1 mouse cellular context compared by ENCODE assay signal in the genomic region with DNA sequence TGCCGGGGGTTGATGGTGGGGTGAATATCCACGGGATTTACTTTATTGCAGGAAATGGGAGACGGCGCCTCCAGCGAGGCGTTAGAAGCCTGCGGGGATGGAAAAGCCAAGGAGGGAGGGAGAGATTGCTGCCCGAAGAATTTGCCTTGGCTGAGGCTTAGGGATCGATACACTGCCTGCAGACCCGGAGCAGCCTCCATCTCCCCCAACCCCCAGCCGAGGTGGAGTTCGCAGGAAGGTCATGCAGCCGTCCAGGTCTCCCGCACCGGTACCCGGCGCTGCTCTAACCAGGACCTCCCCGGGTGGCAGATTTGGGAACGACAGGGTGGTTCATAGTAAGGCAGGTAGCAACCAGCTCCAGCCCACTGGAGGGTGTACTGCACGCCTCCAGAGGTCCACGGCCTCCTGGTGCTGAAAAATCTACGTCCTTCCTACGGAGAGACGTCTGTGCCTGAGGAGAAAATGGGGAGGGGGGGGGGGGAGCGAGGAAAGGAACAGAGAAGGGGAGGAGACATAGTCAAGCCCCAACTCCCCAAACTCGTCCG.
A peak's percentile ranks its signal among the peaks of the same experiment; 100 is the strongest.
TF ChIP-seq lines count a peak whose summit lies in the region.

No protein-coding gene starts in this region.

TF ChIP-seq in CH12.LX, 34 proteins besides CTCF, POLR2A, EP300 and RAD21:
- TF ChIP-seq IRF4 (IDR thresholded peaks at IDR 0.05; ENCODE audit: low read depth, low read length) (no peak), MEF2A (IDR thresholded peaks at IDR 0.05; ENCODE audit: borderline replicate concordance, low read depth, low read length) (no peak), MXI1 (IDR thresholded peaks at IDR 0.05; ENCODE audit: low read depth, low read length) (peak; percentile 69), PAX5 (IDR thresholded peaks at IDR 0.05; ENCODE audit: low read length) (no peak), MAZ (IDR thresholded peaks at IDR 0.05; ENCODE audit: low read depth, low read length) (no peak), UBTF (IDR thresholded peaks at IDR 0.05; ENCODE audit: low read depth, low read length) (no peak; the same call in 1 of the 2 replicates), TBP (conservative IDR thresholded peaks at IDR 0.05; ENCODE audit: low read depth, low read length) (no peak), ZMIZ1 (IDR thresholded peaks at IDR 0.05; ENCODE audit: low read depth, low read length) (no peak), MYC (IDR thresholded peaks at IDR 0.05; ENCODE audit: low read depth, low read length) (no peak), ZC3H11A (IDR thresholded peaks at IDR 0.05; ENCODE audit: low read depth, low read length) (no peak), SMC3 (IDR thresholded peaks at IDR 0.05; ENCODE audit: low read depth, low read length) (peak; percentile 18; the same call in 1 of the 2 replicates), ZKSCAN1 (IDR thresholded peaks at IDR 0.05; ENCODE audit: borderline replicate concordance, low read depth, low read length) (no peak), MAX (IDR thresholded peaks at IDR 0.05; ENCODE audit: low read length) (no peak), NELFE (IDR thresholded peaks at IDR 0.05; ENCODE audit: low read depth, low read length) (no peak; the same call in 1 of the 2 replicates), SIN3A (IDR thresholded peaks at IDR 0.05; ENCODE audit: low read length) (0 out of 2 replicates have a peak, but pooled peaks have one; percentile 9), ZNF384 (IDR thresholded peaks at IDR 0.05; ENCODE audit: low read depth, low read length) (no peak), MAFK (IDR thresholded peaks at IDR 0.05; ENCODE audit: insufficient replicate concordance, low read length) (no peak), TCF12 (IDR thresholded peaks at IDR 0.05; ENCODE audit: low read depth, low read length) (no peak), USF1 (IDR thresholded peaks at IDR 0.05; ENCODE audit: low read depth, low read length) (no peak), RCOR1 (conservative IDR thresholded peaks at IDR 0.05; ENCODE audit: low read depth, low read length) (no peak), ETS1 (conservative IDR thresholded peaks at IDR 0.05; ENCODE audit: low read depth, low read length) (no peak)
